14 mouse cellular contexts compared by ENCODE assay signal in the genomic region with DNA sequence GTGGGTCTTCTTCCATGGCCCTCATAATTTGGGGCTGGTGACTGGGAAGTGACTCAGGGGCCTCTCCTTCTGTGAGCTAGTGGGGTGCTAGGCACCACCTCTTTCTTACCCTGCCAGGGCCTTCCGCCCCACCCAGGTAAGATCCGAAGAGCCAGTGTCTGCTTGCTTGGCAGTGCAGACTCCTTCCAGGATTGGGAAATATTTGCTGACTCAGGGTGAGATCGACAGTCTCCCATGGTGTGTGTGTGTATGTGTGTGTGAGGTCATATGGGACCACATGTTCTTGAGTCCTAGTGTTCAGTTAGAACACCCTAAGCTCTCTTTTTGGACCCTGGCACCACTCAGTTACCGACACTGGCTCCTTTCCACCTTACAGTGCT. TPM values are rescaled to one million over a fixed set of nuclear protein-coding genes. Genes with fewer than 3 reads are reported as not detected.
DNase-seq lines count a peak whose midpoint lies in the region; ATAC-seq and TF ChIP-seq lines count a peak whose summit lies in the region.
"Had no signal": no experiment of that assay in that cellular context is flagged by ENCODE, and none has a peak within 500 bp of the region (broad histone marks: within the 10 kb centered on the region; RNA-seq: fewer than 3 reads in every experiment).

No protein-coding gene starts in this region.

- TF ChIP-seq CTCF in CH12.LX (conservative IDR thresholded peaks at IDR 0.05 in 1 of 2, IDR thresholded peaks at IDR 0.05 in 1 of 2; ENCODE audit: low read depth in 2 of 2, low read length in 2 of 2), result no peak
- TF ChIP-seq CTCF in liver, embryonic 14.5 days (IDR thresholded peaks at IDR 0.05; ENCODE audit: low read depth), result no peak

- H3K9ac ChIP-seq in hindbrain, embryonic 16.5 days (ENCODE audit: low read depth, low read length), result no peak overlapping the region
- no peak overlapping the region for H3K9ac ChIP-seq in hindbrain, embryonic 12.5 days
- H3K9ac ChIP-seq in CH12.LX (ENCODE audit: insufficient read depth, low read depth), result no peak overlapping the region
- H3K9ac ChIP-seq in liver, embryonic 14.5 days (replicated peaks), result peak overlapping the region; percentile 2
- no peak overlapping the region for H3K9ac ChIP-seq in midbrain, embryonic 16.5 days (ENCODE audit: low read depth, low read length)
- H3K9ac ChIP-seq: heart, embryonic 15.5 days; stomach, embryonic 15.5 days had no signal

- TF ChIP-seq POLR2A in CH12.LX (IDR thresholded peaks at IDR 0.05; ENCODE audit: low read depth, low read length), result no peak

- in situ Hi-C loops in CH12.LX (cut with MboI; ENCODE audit: low pct_ligation_motif_present, low pct_unique_long_range_greater_than_20kb, low sequenced_read_pairs), result no loop called here

- 86% methylated on average over 4 of the region's 4 CpGs for WGBS in hindbrain, embryonic 16.5 days
- WGBS in hindbrain, embryonic 12.5 days, result 87% methylated on average over 4 of the region's 4 CpGs
- WGBS in liver, embryonic 14.5 days (ENCODE audit: insufficient replicate concordance), result 61% methylated on average over 4 of the region's 4 CpGs
- WGBS in midbrain, embryonic 16.5 days, result 90% methylated on average over 4 of the region's 4 CpGs

- H3K4me3 ChIP-seq in hindbrain, embryonic 16.5 days (ENCODE audit: low read length), result no peak overlapping the region
- H3K4me3 ChIP-seq in hindbrain, embryonic 12.5 days, result no peak overlapping the region
- H3K4me3 ChIP-seq in CH12.LX (replicated peaks in 1 of 3; ENCODE audit: low read depth in 2 of 3, low read length in 2 of 3, poor library complexity in 1 of 3), result no peak overlapping the region
- H3K4me3 ChIP-seq in liver, embryonic 14.5 days (ENCODE audit: insufficient read depth in 1 of 2, low read depth in 2 of 2, low read length in 2 of 2), result peak overlapping the region in 1 of 2 experiments; percentile 9; a peak in 1 of 4 replicates
- H3K4me3 ChIP-seq in midbrain, embryonic 16.5 days (ENCODE audit: low read depth, low read length), result no peak overlapping the region
- H3K4me3 ChIP-seq: heart, embryonic 15.5 days; stomach, embryonic 15.5 days had no signal

- peaks cover 14% of the 10 kb centered on the region; the same call in 1 of the 2 replicates for H3K79me2 ChIP-seq in CH12.LX (replicated peaks; ENCODE audit: control insufficient read depth, extremely low read depth, insufficient read depth, poor library complexity, severe bottlenecking)

- H3K27ac ChIP-seq in hindbrain, embryonic 16.5 days (ENCODE audit: low read depth, low read length), result peak overlapping the region; percentile 23; the same call in 1 of the 2 replicates
- H3K27ac ChIP-seq in hindbrain, embryonic 12.5 days, result no peak overlapping the region
- no peak overlapping the region for H3K27ac ChIP-seq in CH12.LX (ENCODE audit: insufficient read depth, low read depth)
- peak overlapping the region; percentile 61 for H3K27ac ChIP-seq in liver, embryonic 14.5 days
- no peak overlapping the region for H3K27ac ChIP-seq in midbrain, embryonic 16.5 days (ENCODE audit: low read length)
- H3K27ac ChIP-seq: heart, embryonic 15.5 days; stomach, embryonic 15.5 days had no signal

- TF ChIP-seq RAD21 in CH12.LX (IDR thresholded peaks at IDR 0.05; ENCODE audit: low read depth, low read length), result no peak

- H3K27me3 ChIP-seq in hindbrain, embryonic 16.5 days (replicated peaks; ENCODE audit: control insufficient read depth, insufficient read depth, low read length), result no peaks in the 10 kb centered on the region
- H3K27me3 ChIP-seq in hindbrain, embryonic 12.5 days, result no peaks in the 10 kb centered on the region
- H3K27me3 ChIP-seq in CH12.LX (replicated peaks), result no peaks in the 10 kb centered on the region
- H3K27me3 ChIP-seq in liver, embryonic 14.5 days (ENCODE audit: control insufficient read depth, insufficient read depth, low read length), result no peaks in the 10 kb centered on the region
- no peaks in the 10 kb centered on the region for H3K27me3 ChIP-seq in midbrain, embryonic 16.5 days (ENCODE audit: control insufficient read depth, insufficient read depth, low read depth, low read length)
- H3K27me3 ChIP-seq: heart, embryonic 15.5 days; stomach, embryonic 15.5 days had no signal

- H3K4me1 ChIP-seq in hindbrain, embryonic 16.5 days (ENCODE audit: control insufficient read depth, insufficient read depth, low read depth, low read length), result peaks cover 14% of the 10 kb centered on the region
- H3K4me1 ChIP-seq in hindbrain, embryonic 12.5 days, result peaks cover 13% of the 10 kb centered on the region
- peaks cover 11 to 58% of the 10 kb centered on the region in 2 experiments for H3K4me1 ChIP-seq in CH12.LX (ENCODE audit: control insufficient read depth in 1 of 2, insufficient read depth in 2 of 2)
- H3K4me1 ChIP-seq in liver, embryonic 14.5 days (replicated peaks; ENCODE audit: control insufficient read depth in 2 of 2, insufficient read depth in 2 of 2, low read length in 1 of 2), result peaks cover 28 to 67% of the 10 kb centered on the region in 2 experiments
- peaks cover 9% of the 10 kb centered on the region; the same call in 1 of the 2 replicates for H3K4me1 ChIP-seq in midbrain, embryonic 16.5 days (ENCODE audit: control insufficient read depth, insufficient read depth, low read length)

- H3K4me2 ChIP-seq in hindbrain, embryonic 16.5 days (ENCODE audit: low read length), result no peak overlapping the region
- no peak overlapping the region for H3K4me2 ChIP-seq in hindbrain, embryonic 12.5 days (replicated peaks)
- no peak overlapping the region for H3K4me2 ChIP-seq in CH12.LX (ENCODE audit: insufficient read depth, low read depth, poor library complexity, severe bottlenecking)
- H3K4me2 ChIP-seq in liver, embryonic 14.5 days (ENCODE audit: low read depth), result peak overlapping the region; percentile 46
- no peak overlapping the region for H3K4me2 ChIP-seq in midbrain, embryonic 16.5 days (ENCODE audit: low read length)
- H3K4me2 ChIP-seq: heart, embryonic 15.5 days; stomach, embryonic 15.5 days had no signal

- ATAC-seq in hindbrain, embryonic 16.5 days, result no peak
- no peak for ATAC-seq in hindbrain, embryonic 12.5 days (ENCODE audit: low FRiP score)
- ATAC-seq in liver, embryonic 14.5 days (ENCODE audit: insufficient read depth), result peak; percentile 50
- ATAC-seq in frontal cortex, adult (ENCODE audit: low TSS enrichment), result no peak
- ATAC-seq in midbrain, embryonic 16.5 days, result no peak
- ATAC-seq: activated CD4-positive, CD25-positive, alpha-beta regulatory T cell, adult 4 months; inflammation-experienced regulatory T-cells, adult 6 months had no signal

- H3K9me3 ChIP-seq in hindbrain, embryonic 16.5 days (ENCODE audit: control insufficient read depth, low read length), result no peaks in the 10 kb centered on the region
- H3K9me3 ChIP-seq in hindbrain, embryonic 12.5 days (replicated peaks), result no peaks in the 10 kb centered on the region
- H3K9me3 ChIP-seq in CH12.LX (replicated peaks; ENCODE audit: low read length), result no peaks in the 10 kb centered on the region
- no peaks in the 10 kb centered on the region for H3K9me3 ChIP-seq in liver, embryonic 14.5 days (ENCODE audit: control insufficient read depth, low read length)
- no peaks in the 10 kb centered on the region for H3K9me3 ChIP-seq in midbrain, embryonic 16.5 days (replicated peaks; ENCODE audit: control insufficient read depth, low read length, poor library complexity, severe bottlenecking)
- H3K9me3 ChIP-seq: heart, embryonic 15.5 days; stomach, embryonic 15.5 days had no signal

- DNase-seq in CH12.LX (ENCODE audit: extremely low read depth), result no peak
- peak; percentile 58 for DNase-seq in c-Kit-negative CD71-positive TER-119-positive erythroid progenitor cells, embryonic 14.5 days (ENCODE audit: low read depth, low spot score)
- DNase-seq in liver, embryonic 14.5 days (ENCODE audit: low read depth in 3 of 3, low spot score in 3 of 3), result peak in 2 of 3 experiments; percentile 50 to 59
- DNase-seq in T-cell, adult 2 months (ENCODE audit: low spot score), result no peak
- DNase-seq: lung, postnatal 36 days; right cerebral cortex, postnatal 14 days had no signal

- H3K36me3 ChIP-seq in hindbrain, embryonic 16.5 days (ENCODE audit: control insufficient read depth, insufficient read depth, low read length), result no peaks in the 10 kb centered on the region
- 0 out of 2 replicates have a peak, but pooled peaks cover 5% of the 10 kb centered on the region for H3K36me3 ChIP-seq in hindbrain, embryonic 12.5 days
- peaks cover 25 to 68% of the 10 kb centered on the region in 2 experiments for H3K36me3 ChIP-seq in CH12.LX (replicated peaks in 1 of 2; ENCODE audit: control insufficient read depth in 1 of 2, insufficient read depth in 1 of 2, low read length in 1 of 2)
- H3K36me3 ChIP-seq in liver, embryonic 14.5 days (replicated peaks; ENCODE audit: control insufficient read depth, insufficient read depth, low read depth), result peaks cover 7% of the 10 kb centered on the region
- H3K36me3 ChIP-seq in midbrain, embryonic 16.5 days (ENCODE audit: control insufficient read depth, insufficient read depth, low read length), result no peaks in the 10 kb centered on the region

- dilution Hi-C loops in CH12.LX (cut with MboI; ENCODE audit: extremely low pct_ligation_motif_present, extremely low pct_unique_long_range_greater_than_20kb, low sequenced_read_pairs), result no loop called here

- no peak for TF ChIP-seq EP300 in CH12.LX (IDR thresholded peaks at IDR 0.05; ENCODE audit: low read length)
- TF ChIP-seq EP300 in liver, embryonic 14.5 days (IDR thresholded peaks at IDR 0.05; ENCODE audit: low read depth), result no peak

RNA-seq across cellular contexts. Expression of a gene that starts 4.1 kb away (rescaled TPM):
- polyA plus RNA-seq in hindbrain, embryonic 16.5 days (2015; fragmentation: Nextera tagmentation; extraction: Ambion mirVana), result 1.1 TPM in 2 replicates
- polyA plus RNA-seq in hindbrain, embryonic 12.5 days (2016; fragmentation: Nextera tagmentation; extraction: Ambion mirVana), result 1.7 and 2.4 TPM in 2 replicates
- total RNA-seq in CH12.LX (2012; rRNA removed) (4.1 and 7.3 TPM in 2 replicates), CH12.LX (2014; rRNA removed) (1.8 and 2.9 TPM in 2 replicates)
- 12.7 and 15.5 TPM in 2 replicates for polyA plus RNA-seq in CH12.LX (2012; ENCODE audit: insufficient read length, low read depth)
- 5.6 and 6.5 TPM in 2 replicates for polyA plus RNA-seq in liver, embryonic 14.5 days (2012; rRNA removed)
- polyA plus RNA-seq in liver, embryonic 14.5 days (2014; fragmentation: Nextera tagmentation; extraction: Ambion mirVana), result 0.76 and 0.92 TPM in 2 replicates
- 1.2 and 1.6 TPM in 2 replicates for polyA plus RNA-seq in midbrain, embryonic 16.5 days (2015; fragmentation: Nextera tagmentation; extraction: Ambion mirVana)

RNA-seq across cellular contexts. Expression of a gene that starts 29.0 kb away (rescaled TPM):
- 5.8 and 7.0 TPM in 2 replicates for polyA plus RNA-seq in hindbrain, embryonic 16.5 days (2015; fragmentation: Nextera tagmentation; extraction: Ambion mirVana)
- 5.7 and 6.1 TPM in 2 replicates for polyA plus RNA-seq in hindbrain, embryonic 12.5 days (2016; fragmentation: Nextera tagmentation; extraction: Ambion mirVana)
- total RNA-seq in CH12.LX (2012; rRNA removed) (56.9 and 81.8 TPM in 2 replicates), CH12.LX (2014; rRNA removed) (31.3 and 33.3 TPM in 2 replicates)
- 53.6 and 57.4 TPM in 2 replicates for polyA plus RNA-seq in CH12.LX (2012; ENCODE audit: insufficient read length, low read depth)
- polyA plus RNA-seq in liver, embryonic 14.5 days (2012; rRNA removed), result 6.6 and 10.4 TPM in 2 replicates
- polyA plus RNA-seq in liver, embryonic 14.5 days (2014; fragmentation: Nextera tagmentation; extraction: Ambion mirVana), result 5.5 and 5.7 TPM in 2 replicates
- 6.1 and 6.8 TPM in 2 replicates for polyA plus RNA-seq in midbrain, embryonic 16.5 days (2015; fragmentation: Nextera tagmentation; extraction: Ambion mirVana)

RNA-seq across cellular contexts. Expression of a gene that starts 59.7 kb away (rescaled TPM):
- 43.0 and 44.6 TPM in 2 replicates for polyA plus RNA-seq in hindbrain, embryonic 16.5 days (2015; fragmentation: Nextera tagmentation; extraction: Ambion mirVana)
- 50.0 and 50.6 TPM in 2 replicates for polyA plus RNA-seq in hindbrain, embryonic 12.5 days (2016; fragmentation: Nextera tagmentation; extraction: Ambion mirVana)
- total RNA-seq in CH12.LX (2012; rRNA removed) (7.6 and 14.7 TPM in 2 replicates), CH12.LX (2014; rRNA removed) (2.5 and 3.7 TPM in 2 replicates)
- 10.1 and 12.5 TPM in 2 replicates for polyA plus RNA-seq in CH12.LX (2012; ENCODE audit: insufficient read length, low read depth)
- 6.1 and 7.5 TPM in 2 replicates for polyA plus RNA-seq in liver, embryonic 14.5 days (2012; rRNA removed)
- 4.3 and 5.4 TPM in 2 replicates for polyA plus RNA-seq in liver, embryonic 14.5 days (2014; fragmentation: Nextera tagmentation; extraction: Ambion mirVana)
- polyA plus RNA-seq in midbrain, embryonic 16.5 days (2015; fragmentation: Nextera tagmentation; extraction: Ambion mirVana), result 40.4 and 42.1 TPM in 2 replicates

Comparison
In these comparisons a context has a peak if more than half of its experiments do, and no peak if none do; other contexts are left out.
1. H3K27ac ChIP-seq: peak in hindbrain, embryonic 16.5 days (single experiment) and liver, embryonic 14.5 days (single experiment); none in hindbrain, embryonic 12.5 days (single experiment), CH12.LX (single experiment) and midbrain, embryonic 16.5 days (single experiment).
2. DNase-seq: peak in c-Kit-negative CD71-positive TER-119-positive erythroid progenitor cells, embryonic 14.5 days (single experiment) and liver, embryonic 14.5 days (2 of 3); none in CH12.LX (single experiment) and T-cell, adult 2 months (single experiment).